Mouse (Mus musculus): ENCODE measurements at regions not wholly inside any gene's neighbourhood (a gene's known extent, or its start where the extent isn't known, plus 50 kb on each side); places are given as distances from the start of the nearest gene placed in this dataset.
A peak's percentile ranks its signal among the peaks of the same experiment; 100 is the strongest.

DNA sequence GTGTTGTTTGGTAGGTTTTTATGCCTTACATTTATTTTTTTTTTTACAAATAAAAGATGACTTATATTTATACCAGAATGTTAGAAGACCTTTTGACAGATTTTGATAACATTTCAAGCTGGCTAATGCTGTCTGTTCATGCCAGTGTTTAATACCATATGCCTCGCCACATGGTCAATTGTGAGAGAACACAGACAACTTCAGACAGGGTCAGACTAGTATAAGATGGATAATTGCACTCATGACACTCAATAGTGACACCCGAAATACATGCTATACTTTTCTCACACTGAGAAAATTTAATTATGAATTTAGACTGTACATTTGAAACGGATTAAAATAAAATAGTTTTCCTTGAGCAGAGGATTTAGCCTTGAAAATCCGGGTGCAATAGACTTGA lies 769.9 kb downstream of the Slitrk6 start:
- no peak for DNase-seq

DNA sequence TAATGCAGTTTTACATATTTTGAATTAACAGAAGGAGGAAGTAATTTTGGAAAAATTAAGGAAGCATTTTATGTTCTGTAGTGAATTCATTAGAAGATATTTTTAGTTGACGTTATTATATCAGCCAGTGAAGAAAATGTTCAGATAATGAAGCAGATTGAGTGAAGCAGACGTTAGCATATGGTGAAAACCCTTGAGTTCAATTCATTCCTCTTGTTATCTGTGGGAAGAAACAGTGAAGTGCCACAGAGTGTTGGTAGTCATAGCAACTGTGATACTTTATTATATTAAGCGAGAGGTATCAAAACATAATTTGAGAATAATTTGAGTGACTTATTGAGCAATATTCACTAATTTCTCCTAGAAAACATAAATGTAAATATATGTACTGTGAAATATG lies 796.9 kb downstream of the Slitrk6 start:
- DNase-seq: no peak

DNA sequence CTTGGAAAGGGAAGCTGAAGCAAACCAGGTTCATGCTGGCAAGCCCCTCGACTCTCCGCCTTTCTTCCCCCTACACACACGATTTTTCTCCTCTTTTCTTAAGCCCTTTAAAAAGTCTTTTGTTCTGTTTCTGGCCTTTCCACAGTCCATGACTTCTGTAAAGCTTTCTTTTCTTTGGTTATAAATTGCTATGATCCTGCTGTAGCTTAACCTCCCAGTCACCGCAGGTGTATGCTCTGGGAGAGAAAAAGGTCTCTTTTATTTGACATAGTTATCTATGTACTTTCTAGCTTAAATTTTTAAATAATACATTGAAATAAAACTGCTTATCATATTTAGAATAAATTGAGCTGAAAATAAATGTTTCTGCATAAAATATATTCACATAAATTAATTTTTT lies 813.0 kb downstream of the Slitrk6 start:
- DNase-seq: no peak

DNA sequence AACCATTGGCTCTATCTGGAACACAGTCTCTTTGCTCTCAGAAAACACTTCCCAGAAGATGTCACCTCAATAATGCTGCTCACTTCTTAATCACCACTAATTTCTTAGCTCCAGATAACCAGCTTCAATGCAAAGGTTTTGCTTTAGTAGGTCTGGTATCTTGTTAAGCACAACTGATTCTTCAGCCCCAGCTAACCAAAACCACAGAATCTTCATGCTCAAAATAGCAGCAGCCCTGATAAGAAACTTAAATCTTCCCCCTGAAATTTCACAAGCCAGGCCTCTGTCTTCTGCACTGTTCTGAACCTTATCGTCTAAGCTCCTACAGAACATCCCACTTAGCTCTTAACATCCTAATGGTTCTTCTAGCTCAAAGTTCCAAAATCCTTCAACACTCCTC lies 813.8 kb downstream of the Slitrk6 start:
- DNase-seq: no peak

DNA sequence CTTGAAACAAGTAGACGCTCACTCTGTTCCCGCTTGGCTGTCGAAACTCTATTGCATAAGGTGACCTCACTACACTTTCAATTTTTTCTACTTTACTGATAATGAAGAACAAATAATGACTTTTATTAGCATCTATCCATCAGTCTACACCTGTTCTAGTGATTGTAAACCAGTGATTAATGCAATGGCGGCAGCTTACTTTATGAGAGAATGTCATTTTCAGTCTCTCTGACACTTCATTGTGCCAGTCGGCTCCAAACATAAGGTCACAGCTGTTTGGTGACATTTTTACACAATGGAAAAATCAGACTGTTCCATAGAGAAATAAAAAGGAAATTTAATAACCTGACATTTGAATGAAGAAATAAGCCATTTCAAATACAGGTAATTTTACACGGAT lies 817.5 kb downstream of the Slitrk6 start:
- DNase-seq: no peak

DNA sequence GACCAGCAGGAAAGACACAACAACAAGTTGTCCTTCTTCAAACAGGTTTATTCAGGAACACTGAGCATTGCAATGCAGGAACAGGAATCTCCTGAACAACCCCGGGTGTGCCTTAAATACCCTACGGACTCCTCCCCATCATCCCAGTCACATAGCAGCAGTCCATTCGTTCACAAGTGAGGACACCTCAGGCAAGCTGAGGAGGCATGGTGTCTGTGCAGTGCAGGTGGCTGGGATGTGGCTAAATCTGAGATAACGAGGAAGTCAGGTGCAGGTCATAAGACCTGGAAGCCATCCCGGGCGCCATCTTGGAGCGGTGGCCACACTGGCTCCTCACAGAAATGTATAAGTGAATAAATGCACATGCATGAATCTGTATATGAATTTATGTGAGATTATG lies 826.0 kb downstream of the Slitrk6 start:
- no peak for DNase-seq

DNA sequence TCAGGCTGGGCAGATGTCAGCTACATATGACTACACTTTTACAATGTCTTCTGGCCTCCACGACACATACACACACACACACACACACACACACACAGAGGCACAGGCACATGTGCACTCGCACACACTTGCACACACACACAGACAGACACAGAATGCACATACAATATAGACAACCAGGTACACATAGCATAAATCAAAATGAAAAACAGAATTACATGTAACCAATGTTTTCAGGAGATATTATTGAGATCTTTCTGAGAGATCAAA lies 863.1 kb downstream of the Slitrk6 start:
- no peak for DNase-seq

DNA sequence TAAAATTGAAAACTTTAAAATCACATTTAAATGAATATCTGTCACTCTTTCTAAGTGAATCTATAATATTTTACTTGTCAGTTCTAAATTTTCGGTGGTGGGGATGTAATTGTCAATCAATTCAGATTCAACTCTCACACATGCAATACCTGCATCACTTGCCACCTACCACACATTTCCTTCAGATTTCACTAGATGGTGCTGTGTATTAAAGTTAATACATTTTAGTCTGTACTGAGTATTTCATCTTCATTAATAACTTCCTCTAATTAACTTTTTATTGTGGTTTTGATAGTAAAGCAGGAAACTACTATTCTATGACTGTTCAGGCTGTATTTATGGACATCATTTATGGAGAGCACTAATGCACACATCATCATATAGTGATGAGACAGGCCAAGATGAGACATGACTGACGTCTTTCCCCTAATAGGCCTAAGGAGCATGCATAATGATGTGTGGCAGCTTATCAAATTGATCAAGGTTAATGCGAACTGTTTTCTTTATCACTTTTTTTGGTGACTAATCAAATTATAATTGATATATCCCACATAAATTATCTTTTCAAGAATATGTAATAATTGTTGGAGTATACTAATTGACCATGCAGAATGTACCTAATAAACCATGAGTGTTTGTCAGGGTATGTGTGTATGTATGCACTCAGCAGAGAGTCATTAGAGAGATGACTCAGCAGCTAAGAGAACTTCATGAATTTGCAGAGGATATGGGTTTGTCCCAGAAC lies 863.6 kb downstream of the Slitrk6 start:
- no peak for DNase-seq

DNA sequence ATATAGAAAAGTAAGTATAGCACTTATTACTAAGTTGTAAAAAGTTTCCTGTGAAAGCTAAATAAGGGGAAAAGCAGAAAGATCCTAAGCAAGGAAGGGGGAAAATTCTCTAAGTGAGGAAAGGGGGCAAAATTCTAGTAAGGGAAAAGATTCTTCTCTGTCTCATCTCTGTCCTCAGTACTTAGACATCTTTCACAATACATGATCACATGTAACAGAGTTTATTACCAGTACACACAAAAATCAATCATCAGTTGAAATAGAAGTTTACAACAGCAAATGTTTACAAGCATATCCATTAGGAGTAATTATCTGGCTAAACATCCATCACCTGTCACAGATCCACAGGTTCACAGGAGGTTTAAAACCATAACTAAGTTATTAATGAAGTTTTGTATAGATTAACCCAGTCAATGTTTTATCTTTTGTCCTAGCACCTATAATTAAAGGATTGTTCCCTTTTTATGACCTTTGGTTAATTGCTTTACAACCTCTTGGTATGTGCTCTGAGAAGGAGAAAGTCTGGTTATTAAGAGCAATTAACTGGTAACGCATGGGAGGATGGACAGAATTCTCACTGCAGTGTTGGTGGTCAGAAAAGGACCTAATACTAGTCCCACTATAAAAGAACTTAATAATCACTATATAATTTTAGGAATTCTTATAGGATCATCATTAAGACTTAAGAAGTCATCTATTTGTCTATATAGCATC lies 877.8 kb downstream of the Slitrk6 start:
- DNase-seq: no peak

DNA sequence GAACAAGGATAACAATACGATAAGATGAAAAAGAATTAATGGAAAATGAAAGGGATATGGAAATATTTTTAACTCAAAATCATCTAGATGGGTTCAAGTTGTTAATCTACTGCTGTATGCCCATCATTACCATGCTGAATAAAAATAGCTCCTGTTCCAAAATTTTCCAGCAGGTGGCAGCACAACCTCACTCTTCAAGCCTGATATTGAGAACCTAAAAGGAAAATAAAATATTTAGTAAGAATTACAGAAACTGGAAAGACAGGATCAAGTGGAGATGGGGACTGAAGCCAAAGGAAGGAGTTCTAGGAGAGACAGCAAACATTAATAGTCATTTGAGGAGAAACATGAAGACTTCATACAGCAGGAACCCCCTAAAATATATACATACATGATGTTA lies 880.7 kb downstream of the Slitrk6 start:
- peak; percentile 19 for DNase-seq

DNA sequence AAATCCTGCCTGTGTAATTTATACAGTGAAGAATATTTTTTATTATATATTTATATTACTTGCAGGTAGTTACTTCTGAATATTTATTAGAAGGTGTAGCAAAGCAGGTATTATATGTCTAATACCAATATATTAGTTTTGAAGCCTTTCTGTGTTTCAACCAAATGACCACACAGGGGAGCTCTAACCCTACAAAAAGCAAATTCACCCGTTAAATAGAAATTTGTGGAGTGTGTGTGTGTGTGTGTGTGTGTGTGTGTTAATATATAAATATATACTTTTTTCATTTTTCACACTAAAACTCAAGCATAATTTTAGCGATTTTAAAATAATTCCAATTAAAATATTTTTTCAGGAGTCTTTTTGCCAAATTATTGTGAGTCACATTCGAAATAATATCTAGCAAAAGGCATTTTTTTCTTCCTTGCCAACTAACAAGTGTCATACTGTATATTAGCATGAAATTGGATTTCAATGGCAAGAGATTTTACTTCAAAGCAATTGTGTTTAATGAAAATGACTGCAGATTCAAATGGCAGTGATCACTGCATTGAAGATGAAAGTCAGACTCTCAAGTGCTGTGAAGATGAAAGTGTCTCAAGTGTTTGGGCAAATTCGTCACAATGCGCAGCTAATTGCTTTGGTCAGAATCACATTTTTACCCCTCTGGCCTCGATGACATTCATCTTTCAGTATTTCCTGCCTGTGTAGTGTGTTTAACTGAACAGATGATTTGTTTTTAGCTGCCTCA lies 914.4 kb downstream of the Slitrk6 start:
- no peak for DNase-seq

DNA sequence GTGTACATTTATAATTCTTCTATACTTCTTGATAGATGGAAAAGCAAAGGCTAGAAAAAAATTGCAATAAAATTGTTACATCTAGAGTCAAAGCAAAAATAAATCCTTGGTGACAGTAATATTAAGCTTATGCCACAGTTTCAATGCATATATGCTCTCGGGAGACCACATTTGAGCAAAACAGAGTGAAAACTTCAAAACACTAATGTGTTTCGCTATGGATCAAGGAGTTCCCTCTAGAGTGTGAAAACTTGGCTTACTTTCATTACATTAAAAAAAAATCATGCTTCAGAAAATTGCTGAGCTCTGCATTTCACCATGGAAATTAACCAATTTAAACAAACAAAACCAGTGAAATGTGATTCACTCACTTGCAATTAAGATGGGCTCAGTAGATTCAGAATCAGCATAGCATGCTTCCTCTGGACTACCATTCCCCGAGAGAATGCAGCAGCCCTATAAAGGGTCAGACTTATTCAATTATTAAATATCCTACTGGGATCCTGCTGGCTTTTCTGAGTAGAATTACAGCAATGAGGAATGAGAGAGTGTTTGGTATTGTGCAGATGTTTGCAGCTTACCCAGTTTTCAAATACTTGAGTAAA lies 888.7 kb upstream of the Slitrk1 start:
- no peak for DNase-seq

DNA sequence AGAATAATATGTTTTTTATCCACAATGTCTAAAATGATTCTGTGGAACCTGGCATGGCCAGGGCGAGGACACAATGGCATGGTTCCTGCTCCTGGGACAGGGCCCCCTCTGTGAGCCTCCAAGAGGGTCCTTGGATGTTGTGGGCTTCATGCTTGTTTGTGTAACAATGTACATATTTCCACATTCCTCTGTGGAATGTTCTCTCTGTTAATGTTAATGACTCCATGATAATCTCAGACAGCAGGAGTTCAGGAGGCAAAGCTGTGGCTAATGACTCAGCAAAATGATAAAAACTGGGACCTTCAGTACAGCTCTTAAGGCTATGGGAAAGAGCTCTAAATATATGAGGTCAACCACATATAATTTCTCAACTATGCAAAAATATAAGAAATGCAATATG lies 858.3 kb upstream of the Slitrk1 start:
- no peak for DNase-seq

DNA sequence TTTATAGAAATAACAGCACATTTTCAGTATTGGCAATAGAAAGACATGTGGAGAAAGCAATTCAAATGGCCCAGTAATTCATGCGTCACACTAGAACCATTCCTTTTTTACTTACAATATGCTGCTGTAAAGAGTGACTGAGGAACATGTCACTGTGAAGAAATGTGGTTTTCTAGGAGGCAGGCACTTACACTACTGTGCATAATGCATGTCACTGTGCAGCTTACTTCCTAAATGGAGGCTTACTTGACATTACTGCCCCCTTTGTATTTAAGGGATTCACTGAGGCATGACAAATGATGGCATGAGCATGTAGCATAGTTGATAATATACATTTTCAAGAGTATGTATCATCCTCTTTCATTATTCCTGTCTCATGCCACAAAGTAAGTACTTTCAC lies 846.9 kb upstream of the Slitrk1 start:
- no peak for DNase-seq
